Mouse (Mus musculus): ENCODE data around the gene Cbx6. TPM values are rescaled to one million over a fixed set of nuclear protein-coding genes. Genes with fewer than 3 reads are reported as not detected.

Cbx6 gene
- polyA plus RNA-seq, 1 experiment from 2014 or later: 6.8 TPM

GRCm38 (mm10) chr15:79845986-79846385 is 11.5 kb upstream of the Cbx6 start:
- H3K79me2 ChIP-seq (ENCODE audit: inconsistent target): no peaks in the 10 kb centered on the region
- H3K4me3 ChIP-seq (ENCODE audit: inconsistent target): no peak overlapping the region
- WGBS (ENCODE audit: missing documents): 91% methylated on average over 4 of the region's 4 CpGs
- H3K36me3 ChIP-seq (ENCODE audit: inconsistent target): no peaks in the 10 kb centered on the region
- no peak overlapping the region for H3K27ac ChIP-seq

GRCm38 (mm10) chr15:79842985-79843384 is 8.5 kb upstream of the Cbx6 start:
- Histone ChIP-seq H3K79me2 (ENCODE audit: inconsistent target) (no peaks in the 10 kb centered on the region), H3K4me3 (ENCODE audit: inconsistent target) (no peak overlapping the region), H3K36me3 (ENCODE audit: inconsistent target) (no peaks in the 10 kb centered on the region), H3K27ac (no peak overlapping the region)
- 90% methylated on average over 3 of the region's 3 CpGs for WGBS (ENCODE audit: missing documents)

DNA sequence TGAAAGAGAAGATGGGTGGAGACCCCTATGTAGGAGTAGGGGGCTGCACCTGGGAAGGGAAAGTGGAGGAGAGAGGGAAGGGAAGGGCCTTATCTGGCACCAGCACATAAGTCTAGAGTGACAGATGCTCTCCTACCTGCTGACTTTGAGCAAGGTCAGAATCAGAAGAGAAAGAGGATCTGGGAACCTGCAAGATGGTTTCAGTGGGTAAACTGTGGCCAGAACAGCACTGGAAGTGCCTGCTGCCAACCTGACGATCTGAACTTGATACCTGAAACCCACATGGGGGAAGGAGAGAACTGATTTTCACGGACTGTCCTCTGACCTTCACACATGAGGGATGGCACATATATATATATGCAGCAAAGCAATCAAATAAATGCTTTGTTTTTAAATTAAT is 5.8 kb upstream of the Cbx6 start:
- WGBS (ENCODE audit: missing documents): 51% methylated on average over 2 of the region's 2 CpGs
- H3K79me2 ChIP-seq (ENCODE audit: inconsistent target): no peaks in the 10 kb centered on the region

GRCm38 (mm10) chr15:79834881-79835260 is 383 bp upstream of the Cbx6 start:
- Histone ChIP-seq H3K79me2 (ENCODE audit: inconsistent target) (no peaks in the 10 kb centered on the region), H3K27ac (no peak overlapping the region), H3K36me3 (ENCODE audit: inconsistent target) (no peaks in the 10 kb centered on the region), H3K4me3 (ENCODE audit: inconsistent target) (no peak overlapping the region)
- 63% methylated on average over 9 of the region's 9 CpGs for WGBS (ENCODE audit: missing documents)

More for the DNA sequence above, 5.8 kb upstream of the Cbx6 start:
- H3K27ac ChIP-seq: no peak overlapping the region
- no peak overlapping the region for H3K4me3 ChIP-seq (ENCODE audit: inconsistent target)
- H3K36me3 ChIP-seq (ENCODE audit: inconsistent target): no peaks in the 10 kb centered on the region

DNA sequence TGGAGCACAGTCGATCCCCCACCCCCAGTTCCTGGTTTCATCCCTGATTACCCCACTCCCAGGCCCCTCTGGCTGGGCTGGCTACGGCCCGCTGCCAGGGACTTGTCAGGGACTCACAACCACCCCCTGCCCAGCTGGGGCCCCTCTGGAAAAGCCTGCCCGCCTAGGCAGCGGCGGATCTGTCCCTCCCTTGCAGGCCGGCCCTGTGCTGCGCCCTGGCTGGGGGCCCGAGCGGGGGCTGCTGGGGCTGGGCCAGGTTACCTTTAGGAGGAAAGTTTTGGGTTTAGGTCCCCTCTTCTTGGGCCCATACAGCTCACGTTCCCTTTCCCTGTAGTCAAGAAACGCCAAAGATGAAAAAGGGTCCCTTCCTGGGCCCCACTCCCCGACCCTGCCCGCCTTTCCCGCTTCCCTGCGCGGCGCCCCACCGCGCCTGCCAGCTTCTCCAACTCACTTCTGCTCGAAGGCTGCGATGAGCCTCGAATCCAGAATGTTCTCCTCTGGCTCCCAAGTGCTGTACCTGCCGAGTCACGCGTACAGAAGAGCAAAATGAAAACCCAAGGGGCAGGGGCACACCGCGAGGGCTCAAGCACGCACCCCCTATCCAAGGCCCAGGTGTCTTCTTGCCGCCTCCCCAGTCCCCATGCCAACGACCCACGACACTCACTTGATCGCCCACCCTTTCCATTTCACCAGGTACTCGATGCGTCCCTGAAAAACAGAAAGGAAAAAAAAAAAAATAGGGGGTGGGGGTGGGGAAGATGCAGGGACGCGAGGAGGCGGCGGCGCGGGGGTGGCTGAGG is 1.0 kb downstream of the Cbx6 start:
- 7% methylated on average over 33 of the region's 41 CpGs for WGBS (ENCODE audit: missing documents)
- Histone ChIP-seq H3K79me2 (ENCODE audit: inconsistent target) (no peaks in the 10 kb centered on the region), H3K36me3 (ENCODE audit: inconsistent target) (no peaks in the 10 kb centered on the region), H3K27ac (no peak overlapping the region), H3K4me3 (ENCODE audit: inconsistent target) (peak overlapping the region; percentile 56)

- Histone ChIP-seq H3K27ac (no peak overlapping the region), H3K4me3 (ENCODE audit: inconsistent target) (no peak overlapping the region)
- WGBS (ENCODE audit: missing documents): 57% methylated on average over 18 of the region's 18 CpGs
These were observed 2.2 kb downstream of the Cbx6 start for GRCm38 (mm10) chr15:79832064-79832900.

DNA sequence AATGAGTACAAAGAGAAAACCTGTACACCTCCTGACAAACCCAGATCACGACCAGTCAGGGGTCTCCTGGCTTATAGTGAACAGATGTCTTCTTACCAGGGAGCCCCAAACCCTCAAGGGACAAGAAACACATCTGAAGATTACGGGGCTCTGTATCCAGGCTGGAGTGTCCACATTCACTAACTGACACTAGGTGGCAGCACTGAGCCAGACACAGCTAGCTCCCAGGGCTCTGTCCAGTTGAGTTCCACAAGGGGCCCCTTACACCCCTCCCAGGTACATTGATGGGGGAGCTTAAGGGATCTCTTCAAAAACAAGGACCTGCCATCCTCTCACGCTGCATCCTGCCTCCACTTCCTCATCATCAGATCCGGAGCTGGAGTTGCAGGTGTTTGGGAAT is 4.1 kb downstream of the Cbx6 start:
- H3K79me2 ChIP-seq (ENCODE audit: inconsistent target): no peaks in the 10 kb centered on the region
- no peaks in the 10 kb centered on the region for H3K36me3 ChIP-seq (ENCODE audit: inconsistent target)
- no peak overlapping the region for H3K4me3 ChIP-seq (ENCODE audit: inconsistent target)
- H3K27ac ChIP-seq: no peak overlapping the region
- 50% methylated on average over 4 of the region's 4 CpGs for WGBS (ENCODE audit: missing documents)

More at GRCm38 (mm10) chr15:79832064-79832900, 2.2 kb downstream of the Cbx6 start:
- Histone ChIP-seq H3K79me2 (ENCODE audit: inconsistent target) (no peaks in the 10 kb centered on the region), H3K36me3 (ENCODE audit: inconsistent target) (no peaks in the 10 kb centered on the region)

- 75% methylated on average over 5 of the region's 5 CpGs for WGBS (ENCODE audit: missing documents)
- no peaks in the 10 kb centered on the region for H3K79me2 ChIP-seq (ENCODE audit: inconsistent target)
- H3K27ac ChIP-seq: no peak overlapping the region
- H3K4me3 ChIP-seq (ENCODE audit: inconsistent target): no peak overlapping the region
- H3K36me3 ChIP-seq (ENCODE audit: inconsistent target): no peaks in the 10 kb centered on the region
These were observed 5.1 kb downstream of the Cbx6 start for GRCm38 (mm10) chr15:79829431-79829830.

DNA sequence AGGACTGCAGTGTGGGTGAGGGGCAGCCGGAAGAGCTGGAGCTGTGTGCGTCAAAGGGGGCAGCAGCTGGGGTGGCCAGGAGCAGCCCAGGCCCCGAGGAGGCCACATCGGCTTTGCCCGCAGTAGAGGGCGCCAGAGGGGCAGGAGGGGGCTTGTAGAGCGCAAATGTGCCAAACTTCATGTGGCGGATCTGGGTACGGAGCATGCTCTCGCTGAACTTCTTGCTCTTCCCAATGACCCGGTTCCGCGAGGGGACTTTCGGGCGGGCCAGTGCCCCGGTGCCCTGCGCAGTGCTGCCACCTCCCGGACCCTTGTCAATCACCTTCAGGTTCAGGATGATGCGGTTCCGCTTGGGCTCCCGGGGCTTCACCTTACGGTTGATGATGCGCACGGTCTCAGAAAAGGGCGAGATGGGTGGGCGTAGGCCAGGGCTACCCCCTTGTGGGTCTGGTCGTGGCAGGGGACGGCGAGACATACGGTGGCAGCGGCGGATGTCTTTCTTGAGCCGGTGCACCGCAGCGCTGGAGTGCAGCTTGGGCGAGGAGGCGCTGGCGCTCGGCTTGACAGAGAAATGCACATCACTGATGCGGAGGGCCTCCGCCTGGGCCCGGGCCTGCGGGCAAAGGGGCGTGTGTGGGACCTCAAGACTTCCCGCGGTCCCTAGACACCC is 6.0 kb downstream of the Cbx6 start:
- Histone ChIP-seq H3K36me3 (ENCODE audit: inconsistent target) (no peaks in the 10 kb centered on the region), H3K4me3 (ENCODE audit: inconsistent target) (no peak overlapping the region), H3K27ac (no peak overlapping the region), H3K79me2 (ENCODE audit: inconsistent target) (no peaks in the 10 kb centered on the region)
- 96% methylated on average over 41 of the region's 46 CpGs for WGBS (ENCODE audit: missing documents)

- WGBS (ENCODE audit: missing documents): 94% methylated on average over 7 of the region's 11 CpGs
- Histone ChIP-seq H3K36me3 (ENCODE audit: inconsistent target) (no peaks in the 10 kb centered on the region), H3K4me3 (ENCODE audit: inconsistent target) (no peak overlapping the region), H3K27ac (no peak overlapping the region), H3K79me2 (ENCODE audit: inconsistent target) (no peaks in the 10 kb centered on the region)
These were observed 6.7 kb downstream of the Cbx6 start for GRCm38 (mm10) chr15:79827778-79828210.

DNA sequence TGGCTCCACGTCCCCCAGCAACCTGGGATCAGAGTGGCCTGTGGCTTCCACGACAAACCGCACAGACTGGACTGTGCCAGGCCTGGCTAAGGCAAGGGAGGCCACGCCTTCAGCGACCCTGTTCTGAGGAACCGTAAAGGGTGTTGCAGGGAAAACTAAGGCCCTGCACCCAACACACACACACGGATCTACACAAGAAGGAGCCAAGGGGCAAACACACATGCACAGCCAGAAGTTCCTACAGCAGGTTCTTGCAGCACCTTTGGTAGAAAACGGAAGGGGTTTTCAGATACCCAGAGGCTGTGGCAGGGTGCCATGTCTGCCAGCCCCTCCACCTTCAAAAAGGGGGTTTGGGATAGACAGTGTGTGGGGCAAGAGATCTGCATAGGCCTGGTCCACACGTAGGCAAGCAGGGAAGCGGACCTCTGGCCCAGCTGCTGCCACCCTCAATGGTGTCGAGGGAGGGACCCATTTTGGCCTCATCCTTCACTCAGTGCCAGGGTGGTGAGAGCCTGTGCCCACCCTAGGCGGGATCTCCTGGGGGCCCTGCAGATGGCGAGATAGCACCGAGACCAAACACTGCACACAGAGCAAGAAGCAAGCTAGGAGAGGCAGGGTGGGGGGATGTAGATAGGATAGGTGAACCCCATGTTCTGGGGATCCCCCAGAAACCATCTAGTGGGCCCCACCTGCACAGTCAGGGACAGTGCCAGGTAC is 7.3 kb downstream of the Cbx6 start:
- no peaks in the 10 kb centered on the region for H3K79me2 ChIP-seq (ENCODE audit: inconsistent target)
- H3K4me3 ChIP-seq (ENCODE audit: inconsistent target): no peak overlapping the region
- no peaks in the 10 kb centered on the region for H3K36me3 ChIP-seq (ENCODE audit: inconsistent target)
- 88% methylated on average over 14 of the region's 14 CpGs for WGBS (ENCODE audit: missing documents)
- no peak overlapping the region for H3K27ac ChIP-seq

DNA sequence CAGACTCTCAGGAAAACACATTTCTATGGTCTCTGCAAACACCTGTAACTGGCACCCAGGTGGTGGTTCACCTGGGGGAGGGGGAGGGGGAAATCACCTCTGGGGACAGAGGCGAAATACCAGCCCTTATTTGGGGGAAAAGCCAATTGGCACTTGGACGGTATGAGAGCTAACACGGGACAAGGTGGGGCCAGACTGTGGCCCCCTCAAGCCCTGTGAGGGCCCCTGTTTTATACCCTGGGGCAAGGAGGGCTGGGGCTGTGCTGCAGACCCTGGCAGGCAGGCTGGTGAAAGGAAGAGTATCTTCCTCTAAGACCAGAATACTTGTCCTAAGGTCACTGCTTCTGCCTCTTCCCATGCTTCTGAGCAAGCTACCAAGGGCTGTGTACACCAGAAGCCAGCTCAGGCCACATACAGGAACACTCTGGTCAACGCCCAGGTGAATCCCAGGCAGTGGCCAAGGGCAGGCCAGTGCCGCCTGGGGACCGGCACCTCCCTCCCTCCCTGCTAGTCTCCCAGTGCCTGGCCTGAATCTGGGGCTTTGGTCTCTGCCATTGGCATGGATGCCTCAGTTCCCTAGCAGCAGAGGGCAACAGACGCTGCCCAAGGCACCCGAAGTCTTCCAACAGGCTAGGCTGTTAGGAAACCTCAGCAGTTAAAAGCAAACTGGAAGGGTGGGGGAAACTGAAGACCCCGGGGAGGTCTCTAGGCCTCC is 8.1 kb downstream of the Cbx6 start:
- no peaks in the 10 kb centered on the region for H3K36me3 ChIP-seq (ENCODE audit: inconsistent target)

DNA sequence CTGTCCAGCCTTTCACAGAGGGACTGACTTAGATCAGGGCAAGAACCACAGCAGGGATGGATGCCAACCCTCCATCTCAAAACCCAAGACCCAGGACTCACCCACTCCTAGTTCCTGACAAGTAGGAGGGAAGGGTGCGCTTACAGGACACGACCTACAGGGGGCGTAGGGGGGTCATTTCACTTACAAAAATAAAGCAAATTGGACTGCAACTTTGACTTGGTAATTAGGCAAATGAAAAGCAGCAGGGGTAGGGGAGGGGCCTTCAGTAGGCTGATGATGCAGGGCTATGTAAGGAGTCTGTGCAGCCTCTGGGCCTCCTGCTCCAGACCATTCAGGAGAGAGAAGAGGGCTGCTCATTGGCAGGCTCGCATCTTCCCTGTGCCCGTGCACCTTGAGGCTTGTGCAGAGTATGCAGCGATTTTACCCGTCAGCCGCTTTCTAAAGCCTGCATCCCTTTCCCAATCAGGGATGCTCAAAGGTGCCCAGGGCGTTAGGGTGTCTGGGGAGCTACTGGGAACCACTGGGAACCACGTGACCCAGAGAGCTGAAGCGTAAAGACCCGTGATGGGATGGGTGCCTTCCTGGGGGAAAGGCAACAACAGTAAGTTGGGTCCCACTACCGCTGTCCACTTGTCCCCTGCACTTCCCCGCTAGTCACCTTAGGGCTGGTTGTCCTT is 9.2 kb downstream of the Cbx6 start:
- H3K4me3 ChIP-seq (ENCODE audit: inconsistent target): no peak overlapping the region
- 86% methylated on average over 14 of the region's 14 CpGs for WGBS (ENCODE audit: missing documents)
- no peak overlapping the region for H3K27ac ChIP-seq
- no peaks in the 10 kb centered on the region for H3K36me3 ChIP-seq (ENCODE audit: inconsistent target)
- H3K79me2 ChIP-seq (ENCODE audit: inconsistent target): no peaks in the 10 kb centered on the region

More for the DNA sequence above, 8.1 kb downstream of the Cbx6 start:
- Histone ChIP-seq H3K79me2 (ENCODE audit: inconsistent target) (no peaks in the 10 kb centered on the region), H3K4me3 (ENCODE audit: inconsistent target) (no peak overlapping the region), H3K27ac (no peak overlapping the region)
- WGBS (ENCODE audit: missing documents): 88% methylated on average over 9 of the region's 9 CpGs
